Mouse (Mus musculus) neural tube, embryonic 12.5 days (tissue): ENCODE data around the gene Nav3. TPM values are rescaled to one million over a fixed set of nuclear protein-coding genes. Genes with fewer than 3 reads are reported as not detected.

Source experiments
- ATAC-seq: fragments of 200-750 bp; cut with Nextera tagmentation; 2 replicates; pipeline ENCODE4 v1.8.0; 2017; ENCODE audit warnings: low read depth, mild to moderate bottlenecking, moderate TSS enrichment, moderate library complexity; ENCODE audit not compliant: low FRiP score
- H3K27ac ChIP-seq: fragments of 300-500 bp; sonication (generic); 2 replicates; pipeline ENCODE4 v1.5.1; 2016
- H3K27me3 ChIP-seq: fragments of 300-500 bp; sonication (generic); replicated peaks from 2 replicates; pipeline ENCODE4 v1.6.1; 2016; ENCODE audit warnings: mild to moderate bottlenecking
- H3K36me3 ChIP-seq: fragments of 300-500 bp; sonication (generic); 2 replicates; pipeline ENCODE4 v1.6.1; 2016; ENCODE audit warnings: mild to moderate bottlenecking
- H3K4me1 ChIP-seq: fragments of 300-500 bp; sonication (generic); 2 replicates; pipeline ENCODE4 v1.6.1; 2016
- H3K4me2 ChIP-seq: fragments of 300-500 bp; sonication (generic); replicated peaks from 2 replicates; pipeline ENCODE4 v1.6.1; 2016; ENCODE audit warnings: mild to moderate bottlenecking
- H3K4me3 ChIP-seq: fragments of 300-500 bp; sonication (generic); 2 replicates; pipeline ENCODE4 v1.5.1; 2016
- H3K9ac ChIP-seq: fragments of 300-500 bp; sonication (generic); 2 replicates; pipeline ENCODE4 v1.6.1; 2016; ENCODE audit warnings: mild to moderate bottlenecking
- H3K9me3 ChIP-seq: fragments of 300-500 bp; sonication (generic); 2 replicates; pipeline ENCODE4 v1.6.1; 2016; ENCODE audit warnings: mild to moderate bottlenecking
- WGBS: fragments of 180-500 bp; shearing (Covaris S2); methylation state at CpG from one replicate; pipeline ENCODE4 v1.1.7; 2016; 5-methylcytosine and 5-hydroxymethylcytosine counted together
- polyA plus RNA-seq: library from polyadenylated mRNA; unstranded; fragments of >200 nt; fragmentation: Nextera tagmentation; extraction: Ambion mirVana; gene quantifications from 2 replicates; pipeline ENCODE4 v1.2.1, GENCODE M21; 2016

Nav3 gene
- polyA plus RNA-seq, 1 experiment from 2014 or later = 19.5 TPM

DNA sequence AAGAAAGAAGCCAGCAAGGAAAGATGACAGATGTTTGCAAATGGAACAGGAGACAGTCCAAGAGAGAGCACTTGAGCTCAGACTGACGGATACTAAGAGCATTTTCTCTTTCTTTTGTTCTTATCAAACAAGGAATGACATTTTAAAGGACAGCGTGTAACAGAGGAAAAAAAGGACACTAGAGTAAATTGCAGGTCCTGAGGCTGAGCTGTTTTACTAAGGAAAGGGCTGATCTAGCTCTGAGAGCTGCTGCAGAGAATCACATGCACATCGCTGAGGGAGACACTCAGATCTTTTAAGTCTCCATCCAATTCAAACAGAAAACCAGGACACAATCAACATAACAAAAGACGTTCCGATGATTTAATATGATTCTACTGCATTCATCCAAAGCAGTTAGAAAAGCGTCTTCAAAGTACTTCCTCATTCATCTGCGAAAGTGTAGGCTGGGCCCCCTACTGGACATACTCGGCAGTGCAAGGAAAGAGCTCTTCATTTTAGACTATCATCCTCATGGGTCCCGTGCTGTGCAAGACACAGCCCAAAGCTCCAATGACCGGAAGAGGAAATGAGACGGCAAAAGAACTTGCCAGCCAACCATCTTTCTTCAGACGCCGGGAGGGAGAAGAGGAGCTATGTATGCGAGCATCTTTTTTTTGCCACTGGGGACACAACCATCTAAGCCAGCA is 791.2 kb downstream of the Nav3 start:
- WGBS = 32% methylated on average over 14 of the region's 14 CpGs
- Histone ChIP-seq H3K27ac (no peak overlapping the region), H3K27me3 (no peaks in the 10 kb centered on the region), H3K4me2 (peak overlapping the region; percentile 38; the same call in 1 of the 2 replicates), H3K4me3 (no peak overlapping the region), H3K36me3 (no peaks in the 10 kb centered on the region), H3K9ac (no peak overlapping the region), H3K9me3 (no peaks in the 10 kb centered on the region), H3K4me1 (no peaks in the 10 kb centered on the region)
- peak; percentile 72 for ATAC-seq

DNA sequence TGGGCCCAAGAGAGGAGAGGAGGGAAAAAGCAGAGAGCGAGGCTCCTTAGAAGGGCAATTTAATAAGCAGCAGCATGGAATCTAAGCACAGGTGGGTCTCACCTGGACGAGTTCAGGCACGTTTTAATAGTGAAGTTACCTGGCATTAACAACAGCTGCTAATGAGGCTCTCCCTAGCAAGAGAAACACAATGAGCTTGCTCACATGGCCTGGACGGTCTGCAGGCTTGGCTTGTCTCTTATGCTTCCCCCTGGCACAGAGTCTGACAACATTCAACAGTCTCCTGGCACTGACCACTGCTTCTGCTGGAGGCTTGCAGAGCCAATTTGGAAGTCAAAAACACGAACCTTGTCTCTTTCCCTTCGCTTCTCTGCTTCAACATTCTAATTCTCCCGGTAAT is 804.5 kb downstream of the Nav3 start:
- 74% methylated on average over 7 of the region's 7 CpGs for WGBS
- ATAC-seq = no peak
- H3K27ac ChIP-seq = no peak overlapping the region
- no peaks in the 10 kb centered on the region for H3K27me3 ChIP-seq
- H3K4me3 ChIP-seq = no peak overlapping the region
- no peaks in the 10 kb centered on the region for H3K36me3 ChIP-seq
- no peaks in the 10 kb centered on the region for H3K9me3 ChIP-seq
- no peak overlapping the region for H3K4me2 ChIP-seq
- no peak overlapping the region for H3K9ac ChIP-seq
- no peaks in the 10 kb centered on the region for H3K4me1 ChIP-seq

DNA sequence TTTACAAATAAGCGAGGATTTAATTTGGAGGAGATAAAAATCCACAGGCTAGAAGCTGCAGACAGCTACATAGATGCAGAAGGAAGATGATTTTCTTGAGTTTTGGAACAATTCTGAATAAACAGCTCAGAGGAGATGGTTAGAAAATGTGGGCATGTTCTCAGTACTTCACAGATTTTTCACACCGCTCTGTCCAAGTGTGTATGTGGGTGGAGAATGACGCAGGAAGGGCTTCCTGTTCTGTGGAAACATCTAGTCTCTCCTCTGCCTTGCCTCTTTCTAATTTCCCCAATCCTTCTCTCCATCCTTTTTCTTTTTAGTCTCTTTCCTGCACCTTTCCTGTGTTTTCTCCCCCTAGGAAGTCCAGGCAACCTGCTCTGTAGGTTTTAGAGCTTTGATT is 812.4 kb downstream of the Nav3 start:
- ATAC-seq = no peak
- Histone ChIP-seq H3K4me1 (no peaks in the 10 kb centered on the region), H3K36me3 (no peaks in the 10 kb centered on the region), H3K27ac (no peak overlapping the region), H3K4me2 (no peak overlapping the region), H3K9me3 (no peaks in the 10 kb centered on the region), H3K4me3 (no peak overlapping the region), H3K9ac (no peak overlapping the region), H3K27me3 (no peaks in the 10 kb centered on the region)
- WGBS = 93% methylated on average over 3 of the region's 3 CpGs

DNA sequence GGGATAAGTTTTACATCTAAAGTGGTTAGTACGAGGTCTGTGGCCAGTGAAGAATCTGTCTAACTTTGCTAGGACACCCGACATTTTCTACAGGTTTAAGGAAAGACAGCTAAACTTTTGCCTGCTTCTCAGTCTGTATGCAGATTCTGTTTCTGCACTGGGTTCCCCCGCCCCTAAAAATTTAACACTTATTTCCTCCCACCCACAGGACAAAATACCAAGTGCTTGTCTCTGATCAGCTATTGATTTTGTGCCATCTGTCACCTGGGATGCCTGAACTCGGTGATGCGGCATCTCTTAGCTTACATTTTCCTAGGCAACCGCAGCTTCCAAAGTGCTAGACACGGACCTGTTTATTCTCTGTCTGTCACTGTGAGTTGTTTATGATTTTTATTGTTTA is 814.2 kb downstream of the Nav3 start:
- no peak overlapping the region for H3K4me2 ChIP-seq
- WGBS = 69% methylated on average over 7 of the region's 7 CpGs
- no peak overlapping the region for H3K9ac ChIP-seq
- H3K36me3 ChIP-seq = no peaks in the 10 kb centered on the region
- no peaks in the 10 kb centered on the region for H3K9me3 ChIP-seq
- ATAC-seq = no peak
- no peaks in the 10 kb centered on the region; the same call in 1 of the 2 replicates for H3K4me1 ChIP-seq
- no peak overlapping the region for H3K4me3 ChIP-seq
- no peak overlapping the region for H3K27ac ChIP-seq
- H3K27me3 ChIP-seq = no peaks in the 10 kb centered on the region

DNA sequence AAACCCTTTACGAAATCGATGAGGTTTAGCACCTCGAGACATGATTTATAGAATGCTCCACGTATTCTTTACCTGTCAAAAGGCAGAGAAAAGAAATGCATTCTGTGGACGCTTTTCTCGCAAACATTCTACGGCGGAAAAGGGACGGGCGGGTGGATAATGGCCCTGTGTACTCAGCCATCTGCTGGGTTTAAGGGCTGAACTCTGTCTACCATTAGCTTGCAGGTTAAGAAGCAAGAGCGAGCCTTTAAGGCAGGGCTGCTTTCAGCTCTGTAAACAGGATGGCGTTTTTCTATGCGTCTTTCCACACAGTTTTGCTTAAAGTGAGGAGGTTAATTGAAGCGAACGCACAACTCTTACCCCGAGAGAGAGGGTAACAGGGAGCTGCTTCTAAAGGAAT is 818.3 kb downstream of the Nav3 start:
- Histone ChIP-seq H3K4me3 (no peak overlapping the region), H3K27ac (no peak overlapping the region), H3K4me1 (no peaks in the 10 kb centered on the region; the same call in 1 of the 2 replicates), H3K4me2 (no peak overlapping the region), H3K36me3 (no peaks in the 10 kb centered on the region), H3K9ac (no peak overlapping the region), H3K9me3 (no peaks in the 10 kb centered on the region), H3K27me3 (no peaks in the 10 kb centered on the region)
- ATAC-seq = peak; percentile 65; the same call in 1 of the 2 replicates
- 58% methylated on average over 16 of the region's 16 CpGs for WGBS
